Mouse (Mus musculus): ENCODE data around the gene Usp50. TPM values are rescaled to one million over a fixed set of nuclear protein-coding genes. Genes with fewer than 3 reads are reported as not detected.

Gene Usp50
- 2.2 TPM for polyA plus RNA-seq (2017; shearing (Covaris generic))

DNA sequence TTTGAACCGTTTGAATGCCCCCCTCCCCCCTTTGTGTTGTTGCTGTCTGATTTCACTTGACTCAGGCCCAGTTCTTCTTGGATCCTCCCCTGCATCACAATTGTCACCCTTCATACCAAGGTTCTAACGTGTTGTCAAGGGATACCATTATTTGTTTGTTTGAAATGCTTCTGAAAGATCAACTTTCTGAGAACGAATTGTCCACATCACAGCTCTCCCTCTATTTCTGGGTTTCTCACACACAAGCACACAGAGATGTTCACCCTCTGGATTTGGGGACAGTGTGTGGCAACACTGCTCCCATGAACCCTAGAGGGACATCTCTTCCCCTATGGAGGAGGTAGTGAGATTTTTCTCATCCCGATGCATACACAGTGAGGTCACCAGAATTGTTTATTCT, at the start of gene Usp50:
Usp50 (minus strand) TSS at position 101 of the 400 bp plus-strand sequence.

DNA sequence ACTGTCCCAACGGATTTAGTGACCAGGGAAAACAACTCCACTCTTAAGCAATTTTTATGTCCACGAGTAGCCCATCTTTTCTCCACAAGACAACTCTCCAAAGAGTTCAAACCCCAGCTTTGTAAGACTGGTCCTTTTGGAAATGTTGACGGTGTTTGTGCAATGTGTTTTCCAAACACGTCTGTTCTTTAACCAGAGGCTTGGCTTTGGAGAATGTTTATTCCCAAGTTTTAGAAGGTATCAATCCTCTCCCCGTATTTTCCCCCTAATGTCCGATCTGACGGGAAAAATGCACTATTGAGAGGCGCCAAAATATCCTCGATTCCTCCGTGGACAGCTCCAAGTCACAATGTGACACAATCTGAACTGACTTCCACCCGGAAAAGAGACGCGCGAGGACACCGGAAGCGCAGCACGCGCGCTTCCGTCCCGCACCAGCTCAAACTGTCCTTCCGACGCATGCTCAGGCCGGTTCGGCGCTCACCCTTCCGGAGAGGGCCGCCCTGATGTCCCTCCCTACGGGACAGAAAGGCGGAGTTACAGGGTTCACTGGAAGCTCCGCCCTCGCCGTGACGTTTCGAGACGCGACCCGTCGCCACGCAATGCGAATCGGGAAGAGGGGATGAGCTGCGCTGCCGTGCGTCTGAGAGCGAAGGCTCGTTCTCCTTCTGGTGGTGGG, 76.4 kb downstream of the Usp50 start, which contains the start of gene Usp8:
Usp8 (plus strand) TSS at position 570 of the 679 bp plus-strand sequence.

DNA sequence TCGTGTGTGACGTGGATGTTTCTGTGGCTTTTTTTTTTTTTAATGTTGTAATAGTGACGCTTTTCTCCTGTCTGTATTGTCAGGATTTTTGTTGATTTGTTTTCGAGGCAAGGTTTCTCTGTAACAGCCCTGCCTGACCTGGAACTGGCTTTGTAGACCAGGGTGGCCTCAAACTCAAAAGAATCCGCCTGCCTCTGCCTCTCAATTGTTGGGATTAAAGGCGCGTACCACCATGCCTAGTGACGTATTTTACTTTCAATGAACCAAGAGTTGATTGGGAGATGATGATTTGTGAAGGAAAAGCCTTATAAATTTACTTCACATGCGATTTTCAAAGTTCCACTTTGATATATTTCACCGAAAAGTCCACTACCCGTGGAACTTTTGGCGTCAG, 107.2 kb downstream of the Usp50 start, which contains the start of gene Gabpb1:
Gabpb1 (minus strand) TSS at position 216 of the 394 bp plus-strand sequence.

Other genes starting within 250 kb of the Usp50 start
- not detected for gene Slc27a2, start 231.1 kb downstream of the Usp50 start, polyA plus RNA-seq (2017; shearing (Covaris generic))
- 0.63 TPM for gene Hdc, start 164.2 kb downstream of the Usp50 start, polyA plus RNA-seq (2017; shearing (Covaris generic))
- 73.1 TPM for gene Gabpb1, start 107.1 kb downstream of the Usp50 start, polyA plus RNA-seq (2017; shearing (Covaris generic))
- 49.9 TPM for gene Usp8, start 76.1 kb downstream of the Usp50 start, polyA plus RNA-seq (2017; shearing (Covaris generic))
- 71.5 TPM for gene Trpm7, start 92.8 kb upstream of the Usp50 start, polyA plus RNA-seq (2017; shearing (Covaris generic))
- 60.0 TPM for gene Sppl2a, start 149.8 kb upstream of the Usp50 start, polyA plus RNA-seq (2017; shearing (Covaris generic))
- gene Ap4e1, start 225.2 kb upstream of the Usp50 start, polyA plus RNA-seq (2017; shearing (Covaris generic)), result 18.0 TPM

All from CD4-positive, CD25-positive, alpha-beta regulatory T cell (primary cell).